Mouse (Mus musculus) embryonic fibroblast, embryonic 13.5 days (primary cell): ENCODE measurements around the gene Scaf4.

ENCODE experiments used
- CTCF ChIP-seq: IDR thresholded peaks from 2 replicates; pipeline ENCODE4 v1.5.1; 2011; ENCODE audit warnings: mild to moderate bottlenecking, control low read depth, low read length, moderate library complexity, borderline replicate concordance; ENCODE audit not compliant: insufficient read depth
- POLR2A ChIP-seq: IDR thresholded peaks from 2 replicates; pipeline ENCODE4 v1.6.1; 2011; ENCODE audit warnings: low read depth, mild to moderate bottlenecking, control low read depth, low read length, moderate library complexity

DNA sequence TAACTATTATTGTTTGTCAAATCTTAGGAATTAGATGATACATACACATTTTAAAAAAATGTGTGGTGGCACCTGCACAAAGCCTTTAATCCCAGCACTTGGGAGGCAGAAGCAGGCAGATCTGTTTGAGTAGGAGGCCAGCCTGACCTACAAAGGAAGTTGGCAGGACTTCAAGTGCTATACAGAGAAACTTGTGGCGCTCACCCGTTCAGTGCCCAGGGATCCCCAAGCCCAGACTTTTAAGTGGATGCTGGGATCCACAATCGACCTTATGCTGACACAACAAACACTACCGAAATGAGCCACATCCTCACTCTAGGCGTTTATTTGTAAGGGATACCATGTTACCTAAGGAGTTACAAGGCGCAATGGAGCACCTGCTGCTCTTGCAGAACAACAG lies 8.8 kb downstream of the Scaf4 start:
- TF ChIP-seq POLR2A, result no peak
- TF ChIP-seq CTCF, result no peak
